Mouse (Mus musculus) adipocyte (in vitro differentiated cells): ENCODE measurements at regions not wholly inside any gene's neighbourhood (a gene's known extent, or its start where the extent isn't known, plus 50 kb on each side); places are given as distances from the start of the nearest gene placed in this dataset.
A peak's percentile ranks its signal among the peaks of the same experiment; 100 is the strongest.
"Not testable (repeated sequence)": the region's sequence is repeated elsewhere in the genome, so short reads cannot be mapped to it uniquely, and the experiment has no call there.

ENCODE experiments used
- DNase-seq: peaks from one replicate; pipeline ENCODE4 v3.0.0-alpha.2; 2016; ENCODE audit warnings: low spot score

- not testable (repeated sequence) for DNase-seq
These were observed 55.6 kb upstream of the Slc1a3 start for GRCm38 (mm10) chr15:8766208-8766607.

- peak; percentile 45 for DNase-seq
These were observed 51.2 kb upstream of the Slc1a3 start for GRCm38 (mm10) chr15:8761741-8762271.

GRCm38 (mm10) chr15:8761132-8761531 lies 50.6 kb upstream of the Slc1a3 start:
- DNase-seq: no peak
